ENCODE assay signal across 8 mouse cellular contexts in genomic region chr10:82899810-82900421, GRCm38 (mm10). TPM values are rescaled to one million over a fixed set of nuclear protein-coding genes. Genes with fewer than 3 reads are reported as not detected.
DNase-seq lines count a peak whose midpoint lies in the region; ATAC-seq and TF ChIP-seq lines count a peak whose summit lies in the region.

No protein-coding gene starts in this region.

- H3K27ac ChIP-seq in hindbrain, embryonic 14.5 days: peak overlapping the region; percentile 48; the same call in 1 of the 2 replicates
- peak overlapping the region; percentile 76 for H3K27ac ChIP-seq in lung, embryonic 14.5 days (ENCODE audit: low read depth)
- H3K27ac ChIP-seq in small intestine, adult 2 months (ENCODE audit: insufficient read depth, low read depth, low read length): peak overlapping the region; percentile 23; the same call in 1 of the 2 replicates

- H3K36me3 ChIP-seq in hindbrain, embryonic 14.5 days (replicated peaks; ENCODE audit: control insufficient read depth, insufficient read depth): peaks cover 33% of the 10 kb centered on the region
- H3K36me3 ChIP-seq in lung, embryonic 14.5 days (ENCODE audit: insufficient read depth): peaks cover 33% of the 10 kb centered on the region
- H3K36me3 ChIP-seq in small intestine, adult 2 months (ENCODE audit: control insufficient read depth, insufficient read depth, low read length): peaks cover 27% of the 10 kb centered on the region

- peak overlapping the region; percentile 28 for H3K4me2 ChIP-seq in hindbrain, embryonic 14.5 days (replicated peaks)
- peak overlapping the region; percentile 45 for H3K4me2 ChIP-seq in lung, embryonic 14.5 days

- 44% methylated on average over 16 of the region's 16 CpGs for WGBS in hindbrain, embryonic 14.5 days
- WGBS in lung, embryonic 14.5 days: 37% methylated on average over 16 of the region's 16 CpGs
- 26% methylated on average over 16 of the region's 16 CpGs for WGBS in small intestine, adult 2 months

- H3K27me3 ChIP-seq in hindbrain, embryonic 14.5 days (ENCODE audit: control insufficient read depth, insufficient read depth, low read length): no peaks in the 10 kb centered on the region
- no peaks in the 10 kb centered on the region for H3K27me3 ChIP-seq in lung, embryonic 14.5 days (ENCODE audit: insufficient read depth, low read length)
- no peaks in the 10 kb centered on the region for H3K27me3 ChIP-seq in small intestine, adult 2 months (ENCODE audit: control insufficient read depth, insufficient read depth, low read length)

- TF ChIP-seq CTCF in lung, embryonic 14.5 days (IDR thresholded peaks at IDR 0.05; ENCODE audit: low read depth): no peak
- no peak for TF ChIP-seq CTCF in small intestine, adult 2 months (IDR thresholded peaks at IDR 0.05; ENCODE audit: extremely low read depth, insufficient read length, insufficient replicate concordance, low read depth, low read length)

- no peaks in the 10 kb centered on the region for H3K9me3 ChIP-seq in hindbrain, embryonic 14.5 days (ENCODE audit: control insufficient read depth, low read length)
- no peaks in the 10 kb centered on the region for H3K9me3 ChIP-seq in lung, embryonic 14.5 days (ENCODE audit: low read depth, low read length)

- no peak for TF ChIP-seq POLR2A in small intestine, adult 2 months (IDR thresholded peaks at IDR 0.05; ENCODE audit: low read depth, low read length)

- peaks cover 15% of the 10 kb centered on the region for H3K4me1 ChIP-seq in hindbrain, embryonic 14.5 days (replicated peaks; ENCODE audit: control insufficient read depth, insufficient read depth, low read length)
- H3K4me1 ChIP-seq in lung, embryonic 14.5 days (ENCODE audit: insufficient read depth): no peaks in the 10 kb centered on the region
- H3K4me1 ChIP-seq in small intestine, adult 2 months (ENCODE audit: control insufficient read depth, insufficient read depth, insufficient read length, low read length): peaks cover 7% of the 10 kb centered on the region; the same call in 1 of the 2 replicates

- H3K4me3 ChIP-seq in hindbrain, embryonic 14.5 days (replicated peaks; ENCODE audit: low read length): no peak overlapping the region
- no peak overlapping the region for H3K4me3 ChIP-seq in lung, embryonic 14.5 days (ENCODE audit: low read depth, low read length)
- peak overlapping the region; percentile 47 for H3K4me3 ChIP-seq in small intestine, adult 2 months (ENCODE audit: low read depth, low read length)

- ATAC-seq in hindbrain, embryonic 14.5 days (ENCODE audit: low FRiP score): peak; percentile 59
- ATAC-seq in lung, embryonic 14.5 days (ENCODE audit: insufficient read depth): peak; percentile 40; the same call in 1 of the 2 replicates

- peak; percentile 42 for DNase-seq in embryo, embryonic 10 days (ENCODE audit: low spot score)
- DNase-seq in embryo, embryonic 9.5 days (ENCODE audit: extremely low spot score): no peak
- peak; percentile 83 for DNase-seq in ZHBTc4 (ENCODE audit: low read depth, low spot score)
- DNase-seq in hindbrain, embryonic 14.5 days (ENCODE audit: low spot score): no peak
- DNase-seq in lung, embryonic 14.5 days: peak; percentile 56
- DNase-seq in frontal cortex, postnatal 14 days (ENCODE audit: low spot score in 2 of 2): no peak
- DNase-seq in right cerebral cortex, postnatal 4 days: no peak

- no peak overlapping the region for H3K9ac ChIP-seq in hindbrain, embryonic 14.5 days
- H3K9ac ChIP-seq in lung, embryonic 14.5 days: no peak overlapping the region

RNA-seq across cellular contexts. Expression of gene Eid3, which starts 33.5 kb away (rescaled TPM):
- polyA plus RNA-seq in hindbrain, embryonic 14.5 days (2014; fragmentation: Nextera tagmentation; extraction: Ambion mirVana): 0.88 TPM in 1 of 2 replicates, not detected in the other
- 0.43 and 0.50 TPM in 2 replicates for polyA plus RNA-seq in lung, embryonic 14.5 days (2014; fragmentation: Nextera tagmentation; extraction: Ambion mirVana)
- polyA plus RNA-seq in small intestine, adult 2 months (2012; rRNA removed): 0.43 and 0.48 TPM in 2 replicates

Comparison
In these comparisons a context has a peak if more than half of its experiments do, and no peak if none do; other contexts are left out.
1. DNase-seq: peak in embryo, embryonic 10 days (single experiment), ZHBTc4 (single experiment) and lung, embryonic 14.5 days (single experiment); none in embryo, embryonic 9.5 days (single experiment), hindbrain, embryonic 14.5 days (single experiment), frontal cortex, postnatal 14 days (0 of 2) and right cerebral cortex, postnatal 4 days (single experiment).
2. H3K27ac ChIP-seq: peak in every context shown above with its lines; median percentile 76 in lung, embryonic 14.5 days; 48 in hindbrain, embryonic 14.5 days; 23 in small intestine, adult 2 months.